Mouse (Mus musculus) lung, embryonic 15.5 days (tissue): Measurements from ENCODE around the gene Traf3ip3. TPM values are rescaled to one million over a fixed set of nuclear protein-coding genes. Genes with fewer than 3 reads are reported as not detected.
A peak's percentile ranks its signal among the peaks of the same experiment; 100 is the strongest.

Experiments
- ATAC-seq: fragments of 200-750 bp; cut with Nextera tagmentation; 2 replicates; pipeline ENCODE4 v1.8.0; 2017; ENCODE audit warnings: moderate number of reproducible peaks, borderline replicate concordance; ENCODE audit not compliant: low FRiP score, low TSS enrichment; ENCODE audit errors: extremely low read depth
- H3K27ac ChIP-seq: fragments of 300-500 bp; sonication (generic); 2 replicates; pipeline ENCODE4 v1.5.1; 2015; ENCODE audit warnings: moderate library complexity, mild to moderate bottlenecking, inconsistent platforms
- H3K27me3 ChIP-seq: fragments of 300-500 bp; sonication (generic); 2 replicates; pipeline ENCODE4 v1.6.1; 2015; ENCODE audit warnings: inconsistent platforms
- H3K36me3 ChIP-seq: fragments of 300-500 bp; sonication (generic); 2 replicates; pipeline ENCODE4 v1.6.1; 2015; ENCODE audit warnings: inconsistent platforms
- H3K4me1 ChIP-seq: fragments of 300-500 bp; sonication (generic); 2 replicates; pipeline ENCODE4 v1.6.1; 2015; ENCODE audit warnings: inconsistent platforms
- H3K4me2 ChIP-seq: fragments of 300-500 bp; sonication (generic); 2 replicates; pipeline ENCODE4 v1.6.1; 2015; ENCODE audit warnings: inconsistent platforms, mild to moderate bottlenecking, moderate library complexity
- H3K4me3 ChIP-seq: fragments of 300-500 bp; sonication (generic); 2 replicates; pipeline ENCODE4 v1.5.1; 2015; ENCODE audit warnings: mild to moderate bottlenecking, inconsistent platforms
- H3K9ac ChIP-seq: fragments of 300-500 bp; sonication (generic); 2 replicates; pipeline ENCODE4 v1.6.1; 2015; ENCODE audit warnings: inconsistent platforms
- H3K9me3 ChIP-seq: fragments of 300-500 bp; sonication (generic); 2 replicates; pipeline ENCODE4 v1.6.1; 2016; ENCODE audit warnings: inconsistent platforms
- WGBS: fragments of 180-500 bp; shearing (Covaris S2); methylation state at CpG from one replicate; pipeline ENCODE4 v1.1.7; 2015; 5-methylcytosine and 5-hydroxymethylcytosine counted together
- polyA plus RNA-seq: library from polyadenylated mRNA; unstranded; fragments of >200 nt; fragmentation: Nextera tagmentation; extraction: Ambion mirVana; gene quantifications from 2 replicates; pipeline ENCODE4 v1.2.1, GENCODE M21; 2015

The Traf3ip3 gene
- polyA plus RNA-seq, 1 experiment from 2014 or later: 3.8 TPM

- Histone ChIP-seq H3K9ac (no peak overlapping the region), H3K4me3 (no peak overlapping the region), H3K4me2 (no peak overlapping the region), H3K4me1 (peaks cover 6% of the 10 kb centered on the region), H3K9me3 (no peaks in the 10 kb centered on the region), H3K27ac (no peak overlapping the region), H3K27me3 (no peaks in the 10 kb centered on the region; the same call in none of the 2 replicates), H3K36me3 (no peaks in the 10 kb centered on the region)
- 76% methylated on average over 1 of the region's 1 CpGs for WGBS
- no peak for ATAC-seq
Observed at GRCm38 (mm10) chr1:193133726-193134125, 67.8 kb downstream of the Traf3ip3 start.

- H3K4me3 ChIP-seq: no peak overlapping the region
- peaks cover 7% of the 10 kb centered on the region for H3K4me1 ChIP-seq
- H3K36me3 ChIP-seq: peaks cover 8% of the 10 kb centered on the region
- H3K4me2 ChIP-seq: no peak overlapping the region
- H3K27me3 ChIP-seq: no peaks in the 10 kb centered on the region; the same call in 1 of the 2 replicates
- no peaks in the 10 kb centered on the region for H3K9me3 ChIP-seq
- H3K27ac ChIP-seq: no peak overlapping the region
- no peak for ATAC-seq
- H3K9ac ChIP-seq: no peak overlapping the region
Observed at GRCm38 (mm10) chr1:193132385-193132784, 69.1 kb downstream of the Traf3ip3 start.

- WGBS: 51% methylated on average over 6 of the region's 6 CpGs
- Histone ChIP-seq H3K27me3 (no peaks in the 10 kb centered on the region; the same call in 1 of the 2 replicates), H3K9me3 (no peaks in the 10 kb centered on the region), H3K4me2 (no peak overlapping the region), H3K27ac (no peak overlapping the region), H3K9ac (no peak overlapping the region), H3K4me1 (peaks cover 7% of the 10 kb centered on the region), H3K4me3 (no peak overlapping the region), H3K36me3 (peaks cover 18% of the 10 kb centered on the region)
- ATAC-seq: no peak
Observed at GRCm38 (mm10) chr1:193131311-193131948, 70.1 kb downstream of the Traf3ip3 start.

GRCm38 (mm10) chr1:193130839-193131238 lies 70.7 kb downstream of the Traf3ip3 start:
- Histone ChIP-seq H3K4me2 (peak overlapping the region; percentile 51; the same call in 1 of the 2 replicates), H3K27ac (no peak overlapping the region), H3K36me3 (peaks cover 19% of the 10 kb centered on the region), H3K27me3 (no peaks in the 10 kb centered on the region; the same call in 1 of the 2 replicates), H3K4me3 (peak overlapping the region; percentile 94), H3K9ac (no peak overlapping the region), H3K9me3 (no peaks in the 10 kb centered on the region), H3K4me1 (peaks cover 7% of the 10 kb centered on the region)
- no peak for ATAC-seq
- 64% methylated on average over 8 of the region's 8 CpGs for WGBS

- 27% methylated on average over 11 of the region's 11 CpGs for WGBS
- Histone ChIP-seq H3K27ac (no peak overlapping the region), H3K36me3 (peaks cover 19% of the 10 kb centered on the region), H3K4me1 (peaks cover 7% of the 10 kb centered on the region), H3K4me3 (peak overlapping the region; percentile 94), H3K9ac (no peak overlapping the region), H3K27me3 (no peaks in the 10 kb centered on the region; the same call in 1 of the 2 replicates), H3K9me3 (no peaks in the 10 kb centered on the region), H3K4me2 (peak overlapping the region; percentile 51)
- ATAC-seq: peak; percentile 43; the same call in 1 of the 2 replicates
Observed at GRCm38 (mm10) chr1:193130456-193130825, 71.1 kb downstream of the Traf3ip3 start.

GRCm38 (mm10) chr1:193129786-193130455 lies 71.6 kb downstream of the Traf3ip3 start, which contains the start of gene Diexf:
Gene Diexf, minus strand, starts transcription at chr1:193130272.
- Histone ChIP-seq H3K4me3 (peak within 1 kb of the TSS; percentile 94), H3K9me3 (no peaks in the 10 kb centered on the region), H3K27me3 (no peaks in the 10 kb centered on the region), H3K36me3 (peaks cover 19% of the 10 kb centered on the region), H3K4me1 (peaks cover 7% of the 10 kb centered on the region), H3K9ac (peak within 1 kb of the TSS; percentile 73), H3K27ac (no peak within 1 kb of the TSS), H3K4me2 (peak within 1 kb of the TSS; percentile 57)
- under 1% methylated on average over 61 of the region's 61 CpGs for WGBS
- ATAC-seq: peak; percentile 93

- Histone ChIP-seq H3K27me3 (no peaks in the 10 kb centered on the region), H3K9me3 (no peaks in the 10 kb centered on the region), H3K9ac (peak overlapping the region; percentile 73), H3K36me3 (peaks cover 22% of the 10 kb centered on the region), H3K4me2 (peak overlapping the region; percentile 57), H3K4me1 (peaks cover 7% of the 10 kb centered on the region), H3K4me3 (peak overlapping the region; percentile 94), H3K27ac (no peak overlapping the region)
- 22% methylated on average over 5 of the region's 5 CpGs for WGBS
- ATAC-seq: no peak
Observed at GRCm38 (mm10) chr1:193129321-193129720, 72.2 kb downstream of the Traf3ip3 start.

GRCm38 (mm10) chr1:193128055-193128454 lies 73.4 kb downstream of the Traf3ip3 start:
- Histone ChIP-seq H3K36me3 (peaks cover 33% of the 10 kb centered on the region), H3K4me2 (no peak overlapping the region), H3K4me1 (peaks cover 7% of the 10 kb centered on the region), H3K9me3 (no peaks in the 10 kb centered on the region), H3K27ac (no peak overlapping the region), H3K4me3 (no peak overlapping the region), H3K9ac (no peak overlapping the region), H3K27me3 (no peaks in the 10 kb centered on the region)
- 91% methylated on average over 6 of the region's 6 CpGs for WGBS
- no peak for ATAC-seq

- Histone ChIP-seq H3K36me3 (peaks cover 55% of the 10 kb centered on the region), H3K9me3 (no peaks in the 10 kb centered on the region), H3K27ac (no peak overlapping the region), H3K4me1 (peaks cover 7% of the 10 kb centered on the region), H3K9ac (no peak overlapping the region), H3K4me3 (no peak overlapping the region), H3K27me3 (no peaks in the 10 kb centered on the region), H3K4me2 (no peak overlapping the region)
- no peak for ATAC-seq
- WGBS: 73% methylated on average over 4 of the region's 4 CpGs
Observed at GRCm38 (mm10) chr1:193125835-193126234, 75.7 kb downstream of the Traf3ip3 start.

Other genes starting within 250 kb of the Traf3ip3 start
- 0.88 and 0.93 TPM in 2 replicates for gene Syt14, start 165.9 kb downstream of the Traf3ip3 start, polyA plus RNA-seq
- 7.0 and 7.4 TPM in 2 replicates for gene Diexf, start 71.4 kb downstream of the Traf3ip3 start, polyA plus RNA-seq
- 14.9 and 15.4 TPM in 2 replicates for gene Irf6, start 48.6 kb downstream of the Traf3ip3 start, polyA plus RNA-seq
- 13.6 and 14.1 TPM in 2 replicates for gene A130010J15Rik, start 33.7 kb downstream of the Traf3ip3 start, polyA plus RNA-seq
- 38.1 and 43.9 TPM in 2 replicates for gene Lamb3, start 6.0 kb upstream of the Traf3ip3 start, polyA plus RNA-seq
- 19.3 and 27.1 TPM in 2 replicates for gene Hsd11b1, start 62.4 kb upstream of the Traf3ip3 start, polyA plus RNA-seq
- gene G0s2, start 71.5 kb upstream of the Traf3ip3 start, polyA plus RNA-seq: 148 and 169 TPM in 2 replicates
- gene Camk1g, start 168.6 kb upstream of the Traf3ip3 start, polyA plus RNA-seq: 36.8 and 38.8 TPM in 2 replicates